Mouse (Mus musculus): ENCODE results near the gene Prrt2.

Prrt2 gene

DNA sequence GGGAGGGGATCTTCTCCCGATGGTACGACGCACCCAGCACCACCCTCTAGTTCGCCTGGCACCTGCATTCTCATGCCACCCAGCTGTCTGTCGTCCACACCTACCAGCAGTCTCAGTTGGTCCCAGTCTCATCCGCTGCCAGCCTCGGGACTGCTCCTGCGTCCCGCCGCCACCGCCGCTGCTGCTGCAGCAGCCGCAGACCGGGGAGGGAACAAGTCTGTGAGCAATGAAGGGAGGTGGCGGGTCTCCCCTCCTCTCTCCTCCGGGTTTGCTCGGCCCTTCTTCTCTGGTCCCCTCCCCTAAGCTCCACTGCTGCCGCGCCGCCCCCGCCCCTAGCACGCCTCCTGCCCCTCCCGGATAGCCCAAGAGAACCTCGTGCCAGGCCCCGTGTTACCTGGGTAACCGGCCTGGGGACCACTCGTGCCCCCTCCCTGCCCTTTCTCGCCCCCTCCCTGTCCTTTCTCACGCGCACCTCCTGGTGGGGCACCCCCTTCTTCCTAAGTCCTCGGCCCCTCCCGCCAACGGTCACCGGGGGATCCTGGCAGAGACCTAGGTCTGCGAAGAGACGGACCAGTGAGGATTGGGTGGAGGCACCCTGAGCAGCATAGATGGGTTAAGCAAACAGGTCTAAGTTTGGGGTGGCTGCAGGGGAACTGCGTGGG is at the start of gene Prrt2, which contains the start of gene Gm42742:
Gene Prrt2 (minus strand): TSS at position 311 of the 662 bp plus-strand sequence.
Gene Gm42742 (minus strand): TSS at position 197 of the 662 bp plus-strand sequence.
- peak; percentile 69 for DNase-seq

DNA sequence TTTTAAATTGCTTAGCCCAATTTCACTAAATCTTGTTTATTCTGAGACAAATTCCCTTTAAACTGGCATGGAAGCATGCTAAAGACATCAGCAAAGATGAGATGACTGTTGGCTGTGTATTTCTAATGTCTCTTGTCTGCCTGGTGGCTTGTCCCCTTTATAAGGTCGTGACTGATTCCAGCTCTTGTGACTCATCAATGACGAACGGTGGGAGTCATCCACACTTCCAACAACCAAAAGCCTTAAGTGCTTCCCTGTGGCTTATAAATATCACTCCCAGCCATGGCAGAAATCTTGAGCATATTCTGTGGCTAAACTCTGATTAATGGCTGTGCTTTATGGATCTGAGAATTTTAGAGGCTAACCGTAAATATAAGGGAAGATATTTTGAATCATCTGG is 45.3 kb upstream of the Prrt2 start:
- DNase-seq: no peak

DNA sequence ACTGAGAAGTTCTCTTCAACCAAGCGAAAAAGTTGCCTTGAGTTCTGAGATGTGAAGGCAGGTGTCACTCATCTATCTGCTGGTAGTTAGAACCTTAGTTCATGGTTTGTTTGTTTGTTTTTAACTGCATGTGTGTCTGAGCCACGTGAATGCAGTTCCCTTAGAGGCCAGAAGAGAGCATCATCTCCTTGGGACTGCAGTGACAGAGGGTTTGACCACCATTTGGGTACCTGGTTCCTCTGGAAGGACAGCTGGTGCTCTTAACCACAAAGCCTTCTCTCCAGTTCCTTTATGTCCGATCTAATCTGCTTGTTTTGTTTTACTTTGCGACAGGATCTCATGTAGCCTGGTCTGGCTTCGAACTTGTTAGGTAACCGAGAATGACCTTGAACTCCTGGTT is 44.5 kb upstream of the Prrt2 start:
- no peak for DNase-seq

DNA sequence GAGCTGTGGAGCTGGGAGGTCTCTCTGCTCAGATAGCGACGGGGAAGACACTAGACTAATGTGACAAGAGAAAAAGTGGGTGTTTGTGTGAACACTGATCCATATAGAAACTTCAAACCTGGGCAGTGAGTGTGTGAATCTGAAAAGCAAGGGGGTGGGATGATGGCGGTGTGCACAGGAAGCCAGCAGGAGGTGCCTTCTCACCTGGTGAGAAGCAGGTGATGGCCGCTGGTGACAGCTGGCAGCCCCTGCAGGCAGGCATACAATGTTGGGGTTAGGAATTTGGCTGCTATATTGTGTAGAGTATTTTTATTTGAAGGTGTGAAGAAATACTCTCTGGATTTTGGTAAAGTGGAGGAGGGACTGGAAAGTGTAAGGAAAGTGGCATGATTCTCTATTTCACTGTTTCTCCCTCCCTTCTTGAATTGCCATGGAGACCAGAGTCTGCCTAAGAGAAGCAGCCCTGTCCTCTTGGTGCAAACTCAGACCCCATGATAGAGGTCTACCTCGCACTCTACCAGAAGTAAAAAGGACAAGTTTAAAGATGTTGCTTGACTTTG is 34.1 kb upstream of the Prrt2 start:
- DNase-seq: no peak

DNA sequence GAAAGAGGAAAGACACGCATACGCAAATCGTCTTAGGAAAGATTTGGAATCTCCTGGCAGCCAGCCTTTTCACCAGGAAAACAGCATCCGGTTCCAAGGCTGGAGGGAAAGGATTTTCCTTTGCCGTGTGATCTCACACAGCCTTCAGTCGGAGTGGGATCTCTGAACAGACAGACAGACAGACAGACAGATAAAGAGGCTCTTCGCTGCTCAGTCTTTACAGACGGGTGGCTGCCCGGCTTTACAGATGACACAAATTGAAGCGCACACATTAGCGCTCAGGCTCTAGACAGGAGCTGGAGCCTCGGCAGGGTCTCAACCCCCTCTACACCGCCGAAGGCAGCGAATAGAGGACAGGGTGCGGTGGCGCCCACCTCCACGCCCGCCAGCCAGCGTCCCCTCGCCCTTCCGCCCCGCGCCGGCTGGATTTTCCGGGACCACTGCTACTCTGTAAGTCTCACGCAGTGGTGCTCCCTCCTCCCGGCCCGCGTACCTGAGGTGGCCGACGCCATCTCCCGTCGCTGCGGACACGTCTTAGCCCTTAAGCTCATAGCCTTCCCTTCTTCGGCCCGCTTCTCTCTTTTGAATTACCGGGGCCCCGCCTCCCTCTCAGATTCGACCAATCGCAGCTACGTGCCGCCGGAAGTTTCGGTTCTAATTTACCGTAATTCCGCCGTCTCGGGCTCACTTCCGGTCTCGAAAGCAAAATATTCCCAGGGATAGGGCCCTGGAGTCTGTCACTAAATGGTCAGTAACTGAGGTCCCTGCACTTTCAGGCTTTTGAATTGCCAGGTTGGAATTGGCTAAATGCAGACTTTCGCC is 21.1 kb upstream of the Prrt2 start, which contains the start of gene Kif22:
Gene Kif22 (minus strand): TSS at position 621 of the 822 bp plus-strand sequence.
- peak; percentile 89 for DNase-seq

DNA sequence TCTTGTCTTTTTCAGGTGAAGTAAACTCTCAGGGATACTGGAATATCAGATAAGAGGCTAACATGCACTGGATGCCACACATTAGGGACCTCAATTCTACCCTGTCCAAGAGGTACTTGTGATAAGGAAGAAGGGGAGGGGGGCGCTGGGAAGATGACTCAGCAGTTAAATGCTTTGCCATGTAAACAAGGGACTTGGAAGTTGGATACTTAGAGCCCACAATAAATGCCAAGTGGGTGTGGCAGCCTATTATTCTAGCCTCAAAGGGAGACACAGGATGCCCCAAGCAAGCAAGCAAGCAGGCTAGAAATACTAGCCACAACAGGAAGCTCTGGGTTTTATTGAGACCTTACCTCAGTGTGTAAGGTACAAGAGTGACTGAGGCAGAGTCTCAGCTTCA is 10.2 kb upstream of the Prrt2 start:
- DNase-seq: no peak

DNA sequence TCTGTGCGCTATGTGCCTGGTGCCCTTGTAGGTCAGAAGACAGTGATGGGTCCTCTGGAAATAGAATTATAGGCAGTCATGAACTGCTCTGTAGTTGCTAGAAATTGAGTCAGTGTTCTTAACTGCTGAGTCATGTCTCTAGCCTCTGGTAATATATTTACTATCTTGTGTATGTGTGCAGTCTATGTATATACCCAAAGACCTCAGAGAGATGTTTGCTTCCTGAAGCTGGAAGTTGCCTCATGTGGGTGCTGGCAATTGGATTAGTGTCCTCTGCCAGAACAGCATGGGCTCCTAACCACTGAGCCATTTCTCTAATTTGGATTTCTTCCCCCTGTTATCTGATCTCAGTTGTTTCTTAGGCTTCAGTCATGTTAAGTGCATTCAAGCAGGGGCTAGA is 9.2 kb upstream of the Prrt2 start:
- no peak for DNase-seq

DNA sequence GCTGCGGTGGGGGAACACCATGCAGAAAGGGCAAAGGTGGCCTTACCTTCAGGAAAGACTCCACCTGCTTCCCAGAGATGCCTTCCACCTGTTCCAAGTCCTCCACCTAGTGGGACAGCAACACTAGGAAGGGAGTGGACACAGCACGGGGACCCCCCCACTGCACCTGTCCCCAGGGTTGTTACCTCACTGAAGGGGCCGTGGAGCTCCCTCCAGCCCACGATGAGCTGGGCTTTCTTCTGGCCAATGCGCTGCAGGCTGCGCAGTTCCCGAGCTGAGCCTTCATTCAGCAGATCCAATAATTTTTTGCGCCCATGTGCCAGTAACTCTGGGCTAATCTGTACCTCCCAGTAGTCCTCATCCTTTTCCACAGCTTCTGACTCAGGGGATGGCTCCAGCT is 6.9 kb upstream of the Prrt2 start:
- no peak for DNase-seq

DNA sequence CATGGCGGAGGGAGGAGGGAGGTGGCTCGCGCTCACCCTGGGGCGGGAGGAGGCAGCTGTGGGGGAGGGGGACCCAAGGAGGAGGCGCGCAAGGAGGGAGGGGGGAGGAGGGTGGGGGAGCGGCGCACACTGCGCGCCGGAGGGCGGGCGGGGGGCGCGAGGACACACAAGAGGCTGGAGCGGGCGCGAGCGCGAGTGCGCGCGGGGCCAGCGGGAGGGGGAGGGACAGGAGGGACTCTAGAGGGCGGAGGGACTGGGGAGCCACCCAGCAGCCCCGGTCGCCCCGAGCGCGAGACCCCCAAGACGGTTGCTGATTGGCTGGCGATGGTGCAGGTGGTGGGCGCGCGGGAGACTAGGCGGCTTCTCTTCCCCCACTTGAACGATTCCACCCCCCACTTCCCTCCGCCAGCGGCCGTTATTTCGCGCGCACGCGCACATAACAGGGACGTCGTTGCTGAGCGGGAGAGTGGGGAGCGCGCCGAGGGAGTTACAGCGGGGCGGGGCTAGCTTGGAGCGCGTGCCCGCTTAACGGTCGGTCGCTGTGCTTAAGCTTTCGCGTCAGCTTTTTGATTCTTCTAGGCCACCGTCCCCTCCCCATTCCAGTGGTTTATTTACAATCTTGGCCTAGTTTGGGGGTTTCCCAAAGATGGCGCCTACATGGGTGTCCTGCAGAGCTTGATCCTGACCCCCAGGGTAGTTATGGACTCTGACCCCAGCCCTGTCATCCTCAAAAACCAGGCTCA is 6.1 kb upstream of the Prrt2 start, which contains the start of gene Maz:
Gene Maz (minus strand): TSS at position 54 of the 743 bp plus-strand sequence.
- DNase-seq: peak; percentile 100

DNA sequence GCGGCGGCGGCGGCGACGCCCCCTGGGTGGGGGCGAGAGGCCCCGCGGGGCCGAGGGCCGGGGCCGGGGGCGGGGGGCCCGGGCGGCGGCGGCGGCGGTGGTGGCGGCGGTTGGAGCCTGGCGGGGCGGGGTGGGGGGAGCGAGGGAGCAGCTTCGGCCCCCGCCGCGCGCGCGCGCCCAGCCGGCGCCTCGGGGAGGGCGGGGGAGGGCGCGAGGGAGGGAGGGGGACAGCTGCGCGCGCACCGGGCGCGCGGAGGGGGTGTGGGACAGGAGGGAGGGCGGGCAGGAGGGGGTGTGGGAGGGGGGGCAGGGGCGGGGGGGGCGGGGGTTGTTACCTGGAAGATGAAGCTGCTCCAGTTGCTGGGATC is 5.6 kb upstream of the Prrt2 start:
- DNase-seq: no peak

DNA sequence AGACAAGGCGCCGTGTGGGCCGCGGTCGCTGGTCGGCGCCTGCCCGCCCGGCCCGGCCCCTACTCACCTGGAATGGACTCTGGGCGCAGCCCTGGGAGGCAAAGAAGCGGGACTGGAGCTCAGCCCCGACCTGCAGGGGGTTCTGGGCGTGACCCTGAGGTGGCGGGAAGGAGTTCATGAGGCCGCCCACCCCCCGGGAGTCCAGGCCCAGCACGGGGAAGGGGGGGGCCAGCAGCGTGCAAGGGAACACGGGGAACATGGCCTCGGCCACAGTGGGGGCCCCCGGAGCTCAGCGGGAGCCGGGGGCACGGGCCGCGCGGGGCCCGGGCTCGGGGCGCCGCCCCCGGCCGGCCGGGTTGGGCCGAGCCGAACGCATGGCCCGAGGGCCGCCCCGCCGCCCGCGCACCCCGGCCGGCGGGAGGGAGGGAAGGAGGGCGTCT is 5.2 kb upstream of the Prrt2 start:
- DNase-seq: peak; percentile 77

DNA sequence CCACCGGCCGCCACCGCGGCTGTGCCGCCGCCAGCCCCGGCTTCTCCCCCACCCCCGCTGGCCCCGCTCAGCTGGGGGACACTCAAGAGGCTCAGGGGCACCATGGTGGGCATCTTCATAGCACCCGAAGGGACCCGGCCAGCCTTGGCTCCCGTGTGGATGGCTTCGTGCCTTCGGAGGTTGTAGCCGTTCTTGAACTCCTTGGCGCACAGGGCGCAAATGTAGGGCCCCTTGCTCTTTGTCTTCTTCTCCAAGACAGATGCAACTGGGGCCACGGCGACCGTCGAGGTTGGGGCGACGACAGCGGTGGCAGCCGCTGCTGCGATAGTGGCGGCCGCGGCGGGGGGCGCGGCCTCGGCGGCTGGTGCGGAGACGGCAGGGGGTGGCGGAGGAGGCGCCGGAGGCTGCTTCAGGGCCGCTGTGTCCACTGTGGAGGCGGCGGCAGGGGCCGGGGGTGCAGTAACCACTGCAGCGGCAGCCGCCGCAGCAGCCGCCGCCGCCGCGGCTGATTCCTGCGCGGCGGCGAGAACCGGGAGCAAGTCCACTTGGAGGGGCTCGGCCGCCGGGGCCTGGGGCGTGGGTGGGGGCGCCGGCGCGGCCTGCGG is 4.6 kb upstream of the Prrt2 start:
- peak; percentile 67 for DNase-seq

DNA sequence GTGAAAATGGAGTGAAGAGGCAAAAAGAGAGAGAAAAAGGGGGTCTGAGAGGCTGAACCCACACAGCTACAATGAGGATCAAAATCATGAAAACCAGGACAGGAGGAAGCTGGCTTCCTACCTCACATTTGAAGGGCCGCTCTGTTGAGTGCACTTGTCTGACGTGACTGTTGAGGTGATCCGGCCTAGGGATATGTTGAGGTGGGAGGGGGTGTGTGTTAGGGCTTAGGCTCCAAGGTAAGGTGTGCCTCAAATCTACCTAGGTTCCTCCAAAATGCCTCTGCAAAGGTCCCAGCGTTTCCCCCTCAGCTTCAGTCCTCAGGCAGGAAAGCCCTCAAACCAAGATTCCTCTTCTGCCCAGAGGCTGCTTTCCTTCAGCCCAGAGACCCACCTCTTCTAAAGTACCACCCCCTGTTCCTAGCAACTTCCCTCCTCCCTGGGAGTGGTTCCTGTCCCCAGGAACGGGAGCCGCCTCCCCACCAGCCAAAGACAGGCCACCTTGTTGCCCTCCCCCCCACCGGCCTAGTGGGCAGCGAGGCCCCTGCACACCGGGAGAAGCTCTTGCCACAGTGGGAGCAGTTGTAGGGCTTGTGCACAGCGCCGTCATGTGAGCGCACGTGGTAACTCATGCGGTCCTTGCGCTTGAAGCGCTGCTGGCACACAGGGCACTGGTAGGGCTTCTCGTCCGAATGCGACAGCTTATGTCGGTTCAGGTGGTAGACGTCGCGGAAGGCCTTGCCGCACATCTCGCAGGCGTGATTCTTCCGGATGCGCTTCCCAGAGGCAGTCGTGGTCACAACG is 3.9 kb upstream of the Prrt2 start:
- peak; percentile 82 for DNase-seq

DNA sequence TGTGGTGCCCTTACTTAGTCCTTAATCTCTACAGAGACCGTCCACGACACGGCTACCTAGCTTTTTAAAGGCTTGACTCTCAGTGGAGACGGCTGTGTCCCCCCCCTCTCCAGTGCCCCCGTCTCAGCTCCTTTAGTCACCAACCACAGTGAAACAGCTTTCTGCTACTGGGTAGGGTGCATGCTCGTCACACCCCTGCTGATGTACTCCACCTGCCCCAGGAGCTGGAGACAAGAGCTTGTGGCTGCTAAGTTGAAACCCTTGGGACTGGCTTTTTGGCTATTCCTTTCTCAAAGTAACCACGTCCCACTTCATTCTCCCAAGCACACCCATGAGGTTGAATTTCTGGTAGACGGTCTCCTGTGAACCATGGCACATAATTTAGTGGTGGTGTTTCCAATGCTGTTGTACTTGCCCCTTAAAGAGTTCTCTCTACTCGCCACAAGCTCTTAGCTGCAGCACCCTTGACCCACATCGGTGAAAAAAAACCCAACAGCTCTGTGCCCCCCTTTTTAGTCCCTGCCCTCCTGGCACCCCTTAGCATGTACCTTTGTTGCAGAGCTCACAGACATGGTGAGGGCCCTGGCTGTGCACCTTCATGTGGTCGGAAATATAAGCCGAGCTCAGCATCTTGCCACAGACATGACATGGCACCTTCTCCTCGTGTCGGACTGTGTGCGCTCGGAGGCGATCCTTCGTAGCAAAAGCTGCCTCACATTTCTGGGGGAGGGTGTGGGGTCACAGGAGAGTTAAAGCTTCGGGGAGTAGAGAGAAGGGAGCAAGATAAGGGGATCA is 3.1 kb upstream of the Prrt2 start:
- DNase-seq: peak; percentile 51

DNA sequence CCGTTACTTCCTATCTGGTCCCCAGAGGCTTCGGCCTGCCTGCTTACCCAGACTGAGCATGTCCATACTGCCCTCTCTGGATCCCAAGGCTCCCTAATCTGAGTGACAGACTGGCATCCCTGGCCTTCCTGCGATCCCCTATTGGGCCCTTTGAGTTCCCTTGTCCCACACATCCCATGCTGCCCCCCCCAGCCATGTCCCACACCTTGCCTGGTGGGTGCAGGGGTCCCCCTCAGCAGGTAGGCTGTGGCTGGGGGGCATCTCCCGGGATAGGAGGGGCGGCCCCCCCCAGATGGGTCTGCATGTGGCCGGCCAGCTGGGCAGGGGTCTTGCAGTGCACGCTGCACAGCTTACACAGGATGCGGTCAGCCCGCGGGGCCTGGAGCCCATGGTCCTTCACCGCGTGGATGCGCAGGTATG is 2.3 kb upstream of the Prrt2 start:
- DNase-seq: peak; percentile 56

DNA sequence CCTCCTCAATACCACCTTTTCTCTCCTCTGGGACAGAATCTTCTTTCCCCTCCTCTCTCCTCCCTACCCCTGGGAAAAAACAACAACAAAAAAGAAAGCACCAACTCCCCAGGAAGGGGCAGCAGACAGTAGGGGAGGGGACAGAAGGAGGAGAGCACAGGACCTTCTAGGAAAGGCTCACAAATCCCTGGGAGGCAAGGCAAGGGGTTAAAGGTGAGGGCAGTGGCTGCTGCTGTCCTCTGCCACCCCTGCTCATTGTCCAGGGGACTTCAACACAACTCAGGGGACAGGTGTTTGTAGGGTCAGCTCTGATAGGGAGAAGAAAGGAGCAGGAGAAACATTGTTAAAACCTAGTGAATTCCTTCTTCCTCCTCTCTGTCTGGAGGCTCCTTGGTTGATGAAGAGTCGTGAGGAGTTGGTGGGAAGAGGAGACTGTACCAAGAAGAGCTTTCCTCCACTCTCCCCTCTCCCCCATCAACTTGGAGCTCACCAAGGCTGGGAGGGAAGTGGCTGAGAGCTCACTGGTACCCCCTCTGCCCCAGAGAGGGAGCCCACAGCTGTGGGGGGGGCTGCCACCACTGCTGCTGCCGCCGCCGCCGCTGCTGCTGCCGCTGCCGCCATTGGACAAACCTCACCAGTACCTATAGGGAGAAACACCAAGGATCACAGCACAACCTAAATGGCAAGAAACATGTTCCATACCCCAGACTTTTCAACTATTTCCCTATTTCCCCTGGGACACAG is 1.7 kb upstream of the Prrt2 start:
- no peak for DNase-seq

DNA sequence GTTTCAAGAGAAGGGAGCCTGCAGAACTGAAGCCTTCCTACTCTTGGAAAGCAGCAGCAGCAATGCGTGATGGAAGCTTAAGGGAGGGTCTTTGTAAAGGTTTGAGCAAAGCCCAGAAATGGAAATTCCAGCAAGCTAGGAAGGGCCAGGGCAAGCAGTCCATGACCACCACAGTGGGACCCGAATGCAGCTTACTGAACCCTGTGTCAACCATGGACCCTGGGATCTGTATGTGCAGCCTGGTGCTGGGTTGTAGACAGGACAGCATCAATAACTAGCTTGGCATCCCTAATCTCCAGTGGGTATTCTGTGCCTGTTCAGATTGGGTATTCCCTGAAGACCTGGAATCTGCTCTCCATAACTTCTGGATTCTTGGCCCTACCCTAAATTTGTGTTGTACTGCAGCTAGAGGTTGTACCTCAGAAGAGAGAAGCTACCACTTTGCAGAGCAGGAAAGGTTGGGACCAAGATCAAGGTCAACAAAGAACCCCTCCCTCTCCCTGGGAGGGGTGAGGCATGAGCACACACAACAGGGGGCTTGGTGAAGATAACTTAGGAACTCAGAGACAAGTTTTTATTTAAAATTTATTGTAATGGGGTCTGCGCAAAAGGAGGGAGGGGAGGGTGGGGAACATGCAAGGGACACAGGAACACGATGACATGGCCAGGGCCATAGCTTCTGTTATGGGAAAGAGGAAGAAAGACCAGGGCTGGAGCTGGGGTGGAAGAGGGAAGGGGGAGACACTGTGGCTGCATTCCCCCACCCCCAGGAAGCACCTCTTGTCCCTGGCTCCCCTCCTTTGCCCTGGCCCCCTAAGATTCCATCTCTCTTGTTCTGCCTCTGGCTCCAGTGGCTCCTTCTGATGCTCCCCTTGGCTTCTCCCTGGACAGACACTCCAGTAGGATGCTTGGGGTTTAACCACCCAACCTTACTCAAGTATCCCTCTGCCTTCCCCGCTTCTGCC is 834 bp upstream of the Prrt2 start:
- no peak for DNase-seq

DNA sequence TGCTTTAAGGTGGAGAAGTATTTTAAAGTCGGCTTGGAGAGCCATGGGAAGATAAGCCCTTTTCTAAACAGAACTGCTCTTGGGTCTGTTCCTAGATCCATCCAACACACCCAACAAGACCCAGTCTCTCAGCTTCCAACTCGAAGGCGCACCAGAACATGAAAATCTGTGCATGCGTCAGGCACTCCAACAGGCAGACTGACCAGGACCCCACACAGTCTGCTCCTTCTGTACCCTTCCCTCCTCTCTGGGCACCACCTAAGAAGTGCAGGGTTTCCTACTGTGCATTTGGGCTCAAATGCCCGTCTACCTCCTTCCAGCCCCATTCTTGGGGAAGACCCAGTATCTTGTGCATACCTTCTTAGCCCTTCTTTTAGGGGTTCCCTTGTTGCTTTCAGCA is 520 bp downstream of the Prrt2 start:
- DNase-seq: no peak

DNA sequence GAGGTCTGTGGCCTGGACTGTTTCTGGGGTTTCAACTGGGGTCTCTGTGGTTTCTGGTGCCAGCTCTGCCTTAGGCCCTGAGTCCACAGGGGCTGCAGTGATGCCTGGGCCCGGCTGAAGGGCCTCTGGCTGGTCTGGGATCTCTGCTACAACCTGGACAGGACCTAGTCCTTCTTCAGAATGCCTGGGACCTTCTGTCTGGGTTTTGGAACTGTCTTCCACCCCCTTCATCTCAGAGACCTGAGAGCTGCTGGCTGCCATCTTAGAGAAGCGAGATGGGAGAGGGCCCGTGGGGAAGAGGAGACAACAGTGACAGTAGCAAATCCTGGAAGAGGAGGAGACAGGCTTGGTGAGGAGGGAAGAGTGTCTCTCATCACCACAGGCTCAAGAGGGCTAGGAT is 980 bp downstream of the Prrt2 start:
- peak; percentile 53 for DNase-seq
